Mouse (Mus musculus) limb, embryonic 15.5 days (tissue): ENCODE data around the gene Lrwd1. TPM values are rescaled to one million over a fixed set of nuclear protein-coding genes. Genes with fewer than 3 reads are reported as not detected.
A peak's percentile ranks its signal among the peaks of the same experiment; 100 is the strongest.
"Not testable (repeated sequence)": the region's sequence is repeated elsewhere in the genome, so short reads cannot be mapped to it uniquely, and the experiment has no call there.

Experiments
- ATAC-seq: fragments of 200-750 bp; cut with Nextera tagmentation; 2 replicates; pipeline ENCODE4 v1.8.0; 2017; ENCODE audit warnings: low read depth, moderate TSS enrichment; ENCODE audit not compliant: insufficient number of reproducible peaks, low FRiP score, low TSS enrichment
- H3K27ac ChIP-seq: fragments of 300-500 bp; sonication (generic); 2 replicates; pipeline ENCODE4 v1.5.1; 2015; ENCODE audit warnings: moderate library complexity, mild to moderate bottlenecking, inconsistent platforms
- H3K27me3 ChIP-seq: fragments of 300-500 bp; sonication (generic); 2 replicates; pipeline ENCODE4 v1.6.1; 2015; ENCODE audit warnings: inconsistent platforms
- H3K36me3 ChIP-seq: fragments of 300-500 bp; sonication (generic); 2 replicates; pipeline ENCODE4 v1.6.1; 2015; ENCODE audit warnings: inconsistent platforms
- H3K4me1 ChIP-seq: fragments of 300-500 bp; sonication (generic); 2 replicates; pipeline ENCODE4 v1.6.1; 2015; ENCODE audit warnings: inconsistent platforms
- H3K4me2 ChIP-seq: fragments of 300-500 bp; sonication (generic); 2 replicates; pipeline ENCODE4 v1.6.1; 2015; ENCODE audit warnings: mild to moderate bottlenecking, inconsistent platforms
- H3K4me3 ChIP-seq: fragments of 300-500 bp; sonication (generic); 2 replicates; pipeline ENCODE4 v1.5.1; 2015; ENCODE audit warnings: mild to moderate bottlenecking, inconsistent platforms
- H3K9ac ChIP-seq: fragments of 300-500 bp; sonication (generic); 2 replicates; pipeline ENCODE4 v1.6.1; 2015; ENCODE audit warnings: inconsistent platforms
- H3K9me3 ChIP-seq: fragments of 300-500 bp; sonication (generic); 2 replicates; pipeline ENCODE4 v1.6.1; 2016; ENCODE audit warnings: inconsistent platforms
- WGBS: fragments of 180-500 bp; shearing (Covaris S2); methylation state at CpG from one replicate; pipeline ENCODE4 v1.1.7; 2015; 5-methylcytosine and 5-hydroxymethylcytosine counted together
- polyA plus RNA-seq: library from polyadenylated mRNA; unstranded; fragments of >200 nt; fragmentation: Nextera tagmentation; extraction: Ambion mirVana; gene quantifications from 2 replicates; pipeline ENCODE4 v1.2.1, GENCODE M21; 2015

Gene Lrwd1
- polyA plus RNA-seq, 1 experiment from 2014 or later = 32.3 TPM

DNA sequence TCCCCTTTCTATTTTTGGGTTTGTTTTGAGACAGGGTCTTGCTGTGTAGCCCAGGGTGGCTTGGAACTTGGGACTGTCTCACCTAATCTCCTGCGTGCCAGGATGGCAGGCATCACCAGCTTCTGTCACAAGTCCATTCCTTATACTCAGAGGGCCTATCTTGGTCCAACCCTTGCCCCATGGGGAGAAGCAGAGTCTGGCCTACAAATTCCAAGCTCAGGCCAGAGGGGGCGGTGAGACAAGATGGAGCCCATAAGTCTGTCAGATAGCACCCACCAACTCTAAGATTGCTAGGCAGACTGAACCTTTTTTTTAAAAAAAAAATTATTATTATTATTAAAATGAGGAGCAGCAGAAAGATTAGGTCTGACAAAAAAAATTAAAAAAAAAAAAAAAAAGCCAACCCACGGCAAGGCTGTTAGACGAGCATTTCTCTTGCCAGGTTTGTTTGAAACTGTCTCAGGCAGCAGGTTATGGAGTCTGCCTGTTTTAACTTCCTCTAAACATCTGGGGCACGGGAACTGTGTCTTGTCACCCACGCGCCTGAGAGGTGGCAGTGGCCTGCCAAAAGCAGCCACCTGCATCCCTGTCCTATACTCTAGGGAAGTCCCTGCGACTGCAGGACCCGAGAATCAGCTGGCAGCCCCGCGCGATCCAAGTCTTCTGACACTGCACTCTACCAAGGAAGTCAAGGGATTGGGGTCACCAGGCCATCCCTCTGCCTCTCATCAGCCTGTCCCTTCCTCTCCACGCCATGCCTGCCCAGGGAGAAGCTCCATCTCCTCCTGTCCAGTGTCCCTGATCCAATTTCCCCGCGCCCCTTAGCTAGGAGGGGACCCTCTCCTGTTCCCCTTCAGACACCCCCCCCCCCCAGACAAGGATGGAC, 34.0 kb upstream of the Lrwd1 start:
- Histone ChIP-seq H3K27me3 (no peaks in the 10 kb centered on the region), H3K27ac (peak overlapping the region; percentile 68; the same call in 1 of the 2 replicates), H3K9ac (peak overlapping the region; percentile 35), H3K4me1 (peaks cover 32% of the 10 kb centered on the region), H3K36me3 (no peaks in the 10 kb centered on the region), H3K9me3 (no peaks in the 10 kb centered on the region), H3K4me2 (peak overlapping the region; percentile 90), H3K4me3 (peak overlapping the region; percentile 53)
- peak; percentile 30; the same call in 1 of the 2 replicates for ATAC-seq
- 12% methylated on average over 15 of the region's 15 CpGs for WGBS

DNA sequence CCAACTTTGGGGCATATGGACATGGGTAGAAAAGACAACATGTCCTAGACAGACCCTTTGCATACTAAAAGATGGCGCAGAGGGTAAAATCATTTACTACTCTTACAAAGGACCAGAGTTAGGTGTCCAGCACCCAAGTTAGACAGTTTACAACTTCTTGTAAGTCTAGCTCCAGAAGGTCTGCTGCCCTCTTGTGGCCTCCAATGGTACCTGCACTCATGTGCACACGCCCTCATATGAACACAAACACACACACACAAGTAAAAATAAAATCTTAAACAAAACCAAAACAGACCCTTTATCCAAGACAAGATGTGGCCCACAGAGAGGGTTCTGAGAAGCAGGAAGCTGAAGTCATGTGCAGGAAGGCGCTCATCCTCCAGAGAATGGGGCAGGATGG, 32.2 kb upstream of the Lrwd1 start:
- ATAC-seq = no peak
- Histone ChIP-seq H3K27me3 (no peaks in the 10 kb centered on the region), H3K27ac (no peak overlapping the region), H3K9me3 (no peaks in the 10 kb centered on the region), H3K4me3 (no peak overlapping the region), H3K36me3 (no peaks in the 10 kb centered on the region), H3K4me2 (no peak overlapping the region), H3K4me1 (peaks cover 23% of the 10 kb centered on the region), H3K9ac (no peak overlapping the region)
- 93% methylated on average over 3 of the region's 3 CpGs for WGBS

DNA sequence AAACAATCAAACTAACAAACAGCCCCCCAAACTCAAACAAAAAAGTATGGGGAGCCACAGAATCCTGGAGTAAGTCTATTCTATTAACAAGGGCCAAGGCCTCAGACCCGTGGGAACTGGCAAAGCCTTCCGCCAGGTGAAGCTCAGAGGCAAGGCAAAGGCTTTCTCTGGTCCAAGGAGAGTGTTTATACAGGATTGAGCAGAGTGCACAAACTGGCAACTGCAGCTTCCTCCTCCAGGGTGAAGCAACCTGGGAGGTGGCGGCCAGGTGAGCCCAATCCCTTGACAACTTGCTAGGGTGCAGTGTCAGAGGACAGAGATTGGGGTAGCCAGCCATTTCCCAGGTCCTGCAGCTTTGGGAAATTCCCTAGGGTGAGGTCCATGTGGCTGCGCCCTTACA, 31.4 kb upstream of the Lrwd1 start:
- H3K36me3 ChIP-seq = no peaks in the 10 kb centered on the region
- H3K4me1 ChIP-seq = peaks cover 23% of the 10 kb centered on the region
- no peak overlapping the region for H3K4me2 ChIP-seq
- no peaks in the 10 kb centered on the region for H3K9me3 ChIP-seq
- H3K27ac ChIP-seq = no peak overlapping the region
- no peaks in the 10 kb centered on the region for H3K27me3 ChIP-seq
- H3K9ac ChIP-seq = no peak overlapping the region
- no peak overlapping the region for H3K4me3 ChIP-seq
- ATAC-seq = no peak
- 89% methylated on average over 4 of the region's 4 CpGs for WGBS

DNA sequence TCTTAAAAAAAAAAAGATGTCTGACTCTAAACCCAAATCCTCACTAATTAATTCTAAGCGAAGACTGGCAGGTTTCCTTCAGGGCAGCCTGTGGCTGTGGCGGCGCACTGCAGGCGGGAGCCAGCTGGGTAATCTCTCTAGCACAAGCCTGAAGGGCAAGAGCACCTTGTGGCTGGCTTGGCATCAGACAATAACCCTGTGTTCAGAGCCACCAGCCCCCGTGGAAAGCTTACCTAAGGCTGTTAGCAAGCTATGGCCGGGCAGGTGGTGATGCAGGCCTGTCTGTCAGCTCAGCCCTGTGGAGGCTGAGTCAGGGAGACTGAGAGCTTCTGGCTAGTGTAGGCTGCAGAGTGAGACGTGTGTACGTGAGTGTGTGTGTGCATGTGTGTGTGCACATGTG, 29.4 kb upstream of the Lrwd1 start:
- Histone ChIP-seq H3K9ac (no peak overlapping the region), H3K36me3 (no peaks in the 10 kb centered on the region), H3K4me1 (peaks cover 7% of the 10 kb centered on the region; the same call in 1 of the 2 replicates), H3K9me3 (no peaks in the 10 kb centered on the region), H3K4me3 (no peak overlapping the region), H3K27ac (no peak overlapping the region), H3K27me3 (no peaks in the 10 kb centered on the region), H3K4me2 (no peak overlapping the region)
- ATAC-seq = no peak
- 70% methylated on average over 8 of the region's 8 CpGs for WGBS

DNA sequence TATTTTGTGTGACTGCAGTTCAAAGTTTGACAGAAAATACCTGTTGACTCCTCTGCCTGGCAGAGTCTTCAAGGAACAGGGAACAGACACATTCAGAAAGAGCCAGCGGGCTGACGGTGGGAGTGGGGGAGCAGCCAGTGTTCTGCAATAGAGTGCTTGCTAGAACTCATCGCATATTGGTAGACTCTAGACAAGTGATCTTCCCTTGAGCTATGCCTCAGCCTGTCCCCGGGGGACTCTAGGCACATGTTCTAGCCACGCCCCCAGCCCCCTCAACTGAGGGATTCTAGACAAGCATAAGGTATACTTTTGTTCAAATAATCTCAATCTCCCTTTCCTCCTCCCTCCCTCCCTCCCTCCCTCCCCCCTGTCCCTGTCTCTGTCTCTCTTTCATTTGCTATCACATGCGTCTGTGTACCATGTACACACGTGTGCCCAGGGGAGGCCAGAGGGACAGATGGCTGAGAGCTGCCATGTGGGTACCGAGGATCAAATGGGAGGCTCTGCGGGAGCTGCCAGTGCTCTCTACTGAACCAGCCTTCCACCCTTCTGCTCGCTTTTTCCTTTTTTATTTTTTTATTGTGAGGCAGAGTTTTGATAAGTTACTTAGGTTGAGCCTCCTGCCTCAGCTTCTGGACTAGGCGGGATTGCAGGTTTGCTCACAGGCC, 28.1 kb upstream of the Lrwd1 start:
- Histone ChIP-seq H3K4me1 (no peaks in the 10 kb centered on the region), H3K9me3 (no peaks in the 10 kb centered on the region), H3K27ac (no peak overlapping the region), H3K9ac (no peak overlapping the region), H3K27me3 (no peaks in the 10 kb centered on the region), H3K4me2 (no peak overlapping the region), H3K4me3 (no peak overlapping the region), H3K36me3 (no peaks in the 10 kb centered on the region)
- WGBS = 84% methylated on average over 11 of the region's 11 CpGs
- no peak for ATAC-seq

DNA sequence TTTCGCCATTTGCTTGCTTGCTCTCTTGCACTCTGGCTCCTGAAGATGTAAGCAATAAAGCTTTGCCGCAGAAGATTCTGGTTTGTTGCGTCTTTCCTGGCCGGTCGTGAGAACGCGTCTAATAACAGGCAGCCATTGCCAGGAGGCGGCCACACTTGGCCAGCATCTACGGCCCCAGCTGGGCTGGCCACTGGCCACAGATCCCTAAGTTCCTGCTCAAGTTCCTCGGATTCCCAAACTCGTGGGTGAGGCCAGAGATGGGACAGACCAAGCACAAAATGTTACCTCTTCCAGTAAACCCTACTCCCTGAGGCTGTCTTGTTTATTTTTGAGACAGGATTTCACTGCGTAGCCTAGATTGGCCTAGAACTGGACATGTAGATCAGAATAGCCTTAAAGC, 24.2 kb upstream of the Lrwd1 start:
- not testable (repeated sequence) for ATAC-seq, H3K4me3 ChIP-seq, H3K36me3 ChIP-seq, H3K27ac ChIP-seq, H3K4me2 ChIP-seq, H3K9ac ChIP-seq, H3K9me3 ChIP-seq, H3K4me1 ChIP-seq, H3K27me3 ChIP-seq
- 82% methylated on average over 11 of the region's 12 CpGs for WGBS

DNA sequence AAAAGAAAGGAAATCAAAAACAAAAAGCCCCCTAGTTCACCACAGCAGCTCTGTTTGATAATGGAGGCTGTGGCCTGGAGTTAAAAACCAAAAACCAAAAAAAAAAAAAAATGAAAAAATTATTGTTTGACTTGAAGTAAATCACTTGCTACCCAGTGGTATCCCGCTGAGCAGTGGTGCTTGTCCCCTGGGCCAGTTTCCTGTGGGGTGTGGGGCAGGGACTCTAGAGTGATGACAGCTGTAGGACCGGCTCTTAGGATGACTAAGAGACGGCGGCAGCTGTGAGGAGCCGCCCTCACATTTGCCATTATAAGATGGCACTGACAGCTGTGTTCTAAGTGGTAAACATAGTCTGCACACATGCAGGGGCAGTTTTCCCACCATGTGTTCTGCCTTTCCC, 19.5 kb upstream of the Lrwd1 start:
- H3K9ac ChIP-seq = no peak overlapping the region
- ATAC-seq = no peak
- no peaks in the 10 kb centered on the region for H3K4me1 ChIP-seq
- H3K27me3 ChIP-seq = no peaks in the 10 kb centered on the region
- H3K4me2 ChIP-seq = no peak overlapping the region
- H3K4me3 ChIP-seq = no peak overlapping the region
- H3K27ac ChIP-seq = no peak overlapping the region
- no peaks in the 10 kb centered on the region for H3K9me3 ChIP-seq
- H3K36me3 ChIP-seq = no peaks in the 10 kb centered on the region
- 79% methylated on average over 5 of the region's 5 CpGs for WGBS

DNA sequence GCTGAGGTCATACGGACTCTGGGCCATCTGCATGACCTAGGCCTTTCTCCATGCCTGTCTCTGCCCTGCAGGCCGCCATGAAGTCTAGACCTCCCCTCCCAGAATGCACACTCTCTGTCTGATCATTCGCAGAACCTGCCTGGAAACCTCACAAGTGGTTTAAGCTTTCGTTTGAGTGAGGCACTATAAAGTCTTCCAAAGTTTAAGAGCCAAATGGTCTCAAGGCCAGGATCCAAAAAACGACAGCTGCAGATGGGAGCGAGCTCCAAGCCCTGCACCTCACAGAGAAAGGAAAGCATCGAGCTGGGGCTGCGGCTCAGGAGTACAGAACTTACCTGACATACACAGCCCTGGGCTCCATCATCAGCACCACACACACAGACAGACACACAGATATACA, 16.5 kb upstream of the Lrwd1 start:
- WGBS = 58% methylated on average over 8 of the region's 8 CpGs
- no peaks in the 10 kb centered on the region for H3K36me3 ChIP-seq
- no peaks in the 10 kb centered on the region for H3K4me1 ChIP-seq
- no peak overlapping the region; the same call in 1 of the 2 replicates for H3K27ac ChIP-seq
- no peak overlapping the region for H3K4me2 ChIP-seq
- no peaks in the 10 kb centered on the region for H3K9me3 ChIP-seq
- H3K4me3 ChIP-seq = no peak overlapping the region
- ATAC-seq = no peak
- no peak overlapping the region for H3K9ac ChIP-seq
- H3K27me3 ChIP-seq = no peaks in the 10 kb centered on the region

DNA sequence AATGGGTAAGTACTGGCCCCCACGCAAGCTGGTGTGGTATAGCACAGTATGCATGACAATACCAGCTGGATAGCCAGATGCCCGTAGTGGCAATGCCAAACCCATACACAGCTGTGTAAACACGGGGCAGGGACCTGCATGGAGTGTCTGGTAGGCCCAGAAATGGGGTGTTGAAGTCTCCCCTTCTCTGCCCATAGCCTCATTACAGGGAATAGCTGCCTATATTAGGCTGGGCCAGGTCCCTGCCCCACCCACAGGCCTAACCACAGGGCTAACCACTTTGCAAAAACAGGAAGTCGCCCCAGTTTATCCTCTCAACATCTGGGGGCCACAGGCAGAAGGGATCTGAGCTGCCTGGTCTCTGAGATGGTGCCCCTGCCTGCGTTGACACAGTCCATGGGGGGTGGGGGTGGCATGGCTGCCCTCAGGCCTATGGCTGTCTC, 13.3 kb upstream of the Lrwd1 start:
- 65% methylated on average over 5 of the region's 5 CpGs for WGBS
- H3K4me1 ChIP-seq, H3K9me3 ChIP-seq, H3K27ac ChIP-seq, ATAC-seq, H3K4me2 ChIP-seq, H3K4me3 ChIP-seq, H3K36me3 ChIP-seq, H3K27me3 ChIP-seq, H3K9ac ChIP-seq: not testable (repeated sequence)

DNA sequence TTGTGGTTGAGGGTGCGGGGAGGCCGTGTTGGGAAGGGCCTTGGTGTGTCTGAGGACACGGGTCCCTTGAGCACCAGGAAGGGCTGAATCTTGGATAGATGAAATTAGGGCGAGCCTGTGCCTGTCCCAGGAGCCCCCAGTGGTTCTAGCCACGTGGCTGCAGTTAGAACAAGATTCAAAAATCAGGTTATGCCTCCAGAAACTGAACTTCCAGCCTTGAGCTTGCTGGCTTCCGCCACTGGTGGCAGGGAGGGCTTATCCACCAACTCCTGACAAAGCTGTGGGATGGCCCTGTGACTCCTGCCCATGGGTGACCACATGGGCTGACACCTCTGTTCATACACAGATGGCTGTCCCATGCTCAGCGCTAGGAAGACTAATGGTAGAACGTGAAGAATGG, 11.8 kb upstream of the Lrwd1 start:
- no peaks in the 10 kb centered on the region for H3K9me3 ChIP-seq
- 63% methylated on average over 8 of the region's 8 CpGs for WGBS
- H3K4me2 ChIP-seq = no peak overlapping the region
- H3K9ac ChIP-seq = no peak overlapping the region
- no peak overlapping the region for H3K27ac ChIP-seq
- no peak overlapping the region for H3K4me3 ChIP-seq
- ATAC-seq = no peak
- H3K4me1 ChIP-seq = no peaks in the 10 kb centered on the region
- no peaks in the 10 kb centered on the region for H3K36me3 ChIP-seq
- H3K27me3 ChIP-seq = no peaks in the 10 kb centered on the region

DNA sequence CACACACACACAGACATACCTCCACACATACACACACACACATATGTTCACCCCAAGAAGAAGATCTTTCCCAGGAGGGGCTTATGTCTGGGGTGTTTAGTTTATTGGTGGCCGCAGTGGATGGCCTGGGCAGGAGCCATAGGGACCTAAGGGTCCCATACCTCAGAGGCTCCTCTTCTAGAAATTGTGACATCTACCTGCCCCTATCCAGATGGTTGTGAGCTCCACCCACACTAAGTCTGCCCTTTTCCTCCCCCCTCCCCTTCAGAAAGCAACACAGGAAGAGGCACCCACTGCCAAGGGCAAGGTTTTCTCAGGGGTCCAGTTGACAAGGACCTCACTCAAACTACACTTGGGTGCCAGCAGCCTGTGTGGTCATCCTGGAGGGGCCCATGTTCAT, 11.1 kb upstream of the Lrwd1 start:
- H3K9me3 ChIP-seq = no peaks in the 10 kb centered on the region
- H3K4me3 ChIP-seq = no peak overlapping the region
- no peak overlapping the region for H3K27ac ChIP-seq
- no peak overlapping the region for H3K9ac ChIP-seq
- no peaks in the 10 kb centered on the region for H3K4me1 ChIP-seq
- ATAC-seq = no peak
- WGBS = 83% methylated on average over 1 of the region's 1 CpGs
- H3K4me2 ChIP-seq = no peak overlapping the region
- peaks cover 6% of the 10 kb centered on the region for H3K36me3 ChIP-seq
- H3K27me3 ChIP-seq = no peaks in the 10 kb centered on the region

DNA sequence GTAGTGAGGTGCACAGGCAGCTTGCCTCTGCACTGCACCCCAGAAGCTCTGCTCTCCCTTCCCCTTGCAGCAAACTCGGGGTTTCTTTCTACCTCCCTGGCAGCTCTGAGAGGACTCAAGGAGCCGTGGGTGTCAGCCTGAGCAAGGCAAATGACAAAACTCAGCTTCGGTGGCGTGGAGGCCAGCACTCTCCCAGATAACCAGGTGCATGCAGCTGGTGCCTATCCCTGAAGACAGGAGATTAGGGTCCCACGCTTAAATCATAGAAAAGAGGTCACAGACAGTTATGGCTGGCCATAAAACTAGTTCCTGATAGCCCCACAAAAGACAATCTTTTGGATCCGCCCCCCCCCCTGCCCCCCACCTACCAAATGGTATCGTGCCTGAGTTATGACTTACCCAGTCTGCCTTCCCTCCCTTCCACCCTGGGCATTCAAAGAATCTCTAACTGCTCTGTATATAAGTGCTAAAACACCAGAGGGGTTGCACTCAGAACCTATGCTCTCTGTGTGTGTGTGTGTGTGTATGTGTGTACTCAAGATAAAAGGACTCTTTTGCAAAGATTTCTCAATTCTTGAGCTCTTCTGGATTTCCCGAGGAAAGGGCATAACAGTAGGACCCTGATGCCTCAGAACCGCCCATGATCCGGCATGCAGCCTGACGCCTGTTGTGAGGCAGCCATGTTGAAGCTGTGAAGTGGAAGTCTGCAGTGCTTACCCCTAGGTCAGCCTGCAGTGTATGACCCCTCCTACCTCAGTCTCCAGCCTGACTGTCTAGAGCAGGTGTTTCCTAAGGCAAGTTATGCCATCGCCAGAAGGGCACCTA, 8.9 kb upstream of the Lrwd1 start:
- no peak for ATAC-seq
- WGBS = 58% methylated on average over 12 of the region's 12 CpGs
- Histone ChIP-seq H3K36me3 (peaks cover 27% of the 10 kb centered on the region), H3K9me3 (no peaks in the 10 kb centered on the region), H3K4me3 (no peak overlapping the region), H3K4me1 (no peaks in the 10 kb centered on the region), H3K27ac (no peak overlapping the region), H3K27me3 (no peaks in the 10 kb centered on the region), H3K9ac (no peak overlapping the region), H3K4me2 (no peak overlapping the region)
